Mouse (Mus musculus) thymus, adult 2 months (tissue): ENCODE data around the gene C130074G19Rik. TPM values are rescaled to one million over a fixed set of nuclear protein-coding genes. Genes with fewer than 3 reads are reported as not detected.

Experiments
- DNase-seq: peaks from one replicate; pipeline ENCODE4 v3.0.0; 2021
- H3K27ac ChIP-seq: fragments of 200-500 bp; 2 replicates; pipeline ENCODE4 v1.5.1; 2012; ENCODE audit warnings: low read length, control low read depth; ENCODE audit not compliant: control insufficient read depth, insufficient read depth
- H3K27me3 ChIP-seq: fragments of 200-500 bp; 2 replicates; pipeline ENCODE4 v1.6.1; 2012; ENCODE audit warnings: mild to moderate bottlenecking, low read length, moderate library complexity, mixed read lengths; ENCODE audit not compliant: control insufficient read depth, insufficient read depth
- H3K36me3 ChIP-seq: fragments of 200-500 bp; 2 replicates; pipeline ENCODE4 v1.6.1; 2012; ENCODE audit warnings: mild to moderate bottlenecking, low read length, moderate library complexity; ENCODE audit not compliant: control insufficient read depth, insufficient read depth
- H3K4me1 ChIP-seq: fragments of 200-500 bp; replicated peaks from 2 replicates; pipeline ENCODE4 v1.6.1; 2012; ENCODE audit warnings: low read length; ENCODE audit not compliant: control insufficient read depth, insufficient read depth
- H3K4me3 ChIP-seq: fragments of 200-500 bp; 2 replicates; pipeline ENCODE4 v1.5.1; 2012; ENCODE audit warnings: mild to moderate bottlenecking, low read length, control low read depth, moderate library complexity; ENCODE audit not compliant: control insufficient read depth, insufficient read depth
- CTCF ChIP-seq: fragments of 200-500 bp; IDR thresholded peaks from 2 replicates; pipeline ENCODE4 v1.5.1; 2012; ENCODE audit warnings: mild to moderate bottlenecking, control low read depth, low read length, moderate library complexity, borderline replicate concordance; ENCODE audit not compliant: control insufficient read depth, poor library complexity, insufficient read depth; ENCODE audit errors: extremely low read depth
- POLR2A ChIP-seq: fragments of 200-500 bp; IDR thresholded peaks from 2 replicates; pipeline ENCODE4 v1.6.1; 2012; ENCODE audit warnings: mild to moderate bottlenecking, low read length, control low read depth, moderate library complexity; ENCODE audit not compliant: control insufficient read depth, poor library complexity, insufficient read depth; ENCODE audit errors: extremely low read depth
- WGBS: fragments of 180-500 bp; shearing (Covaris S2); methylation state at CpG from one replicate; pipeline ENCODE4 v1.1.7; 2018; 5-methylcytosine and 5-hydroxymethylcytosine counted together
- polyA plus RNA-seq: library from polyadenylated mRNA; depleted of rRNA; stranded (reverse); fragments of >200 nt; gene quantifications from 2 replicates; pipeline ENCODE4 v1.2.3, GENCODE M21; 2012

C130074G19Rik gene
- polyA plus RNA-seq, 1 experiment: 3.2 TPM

DNA sequence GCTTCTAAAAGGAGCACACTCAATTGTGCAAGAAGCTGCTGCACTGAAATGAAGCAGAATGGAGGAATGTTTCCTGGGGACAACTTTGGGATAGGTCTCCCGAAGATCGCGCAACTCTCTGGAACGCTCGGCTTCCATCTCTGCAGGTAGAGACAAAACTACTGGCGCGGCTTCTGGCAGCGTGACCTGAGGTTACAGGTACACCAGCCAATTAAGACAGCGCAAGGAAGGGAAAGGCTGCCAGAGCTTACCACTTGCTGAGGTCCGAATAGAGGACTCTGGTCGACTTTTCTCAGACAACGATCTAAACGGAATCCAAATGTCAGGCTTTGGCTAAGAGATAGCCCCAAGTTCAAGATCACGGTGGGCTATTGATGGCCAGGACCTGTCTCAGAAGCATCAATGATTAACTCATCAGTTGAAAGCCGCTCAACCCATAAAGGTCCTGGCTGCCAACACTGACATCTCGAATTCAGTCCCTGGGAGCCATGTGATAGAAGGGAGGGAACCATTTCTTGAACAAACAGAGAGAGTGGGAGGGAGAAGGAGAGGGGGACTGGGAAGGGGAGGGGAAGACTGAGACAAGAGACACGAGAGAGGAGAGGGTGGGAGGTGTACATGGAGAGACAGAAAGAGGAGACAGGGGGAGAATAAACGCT, 36.8 kb downstream of the C130074G19Rik start, which contains the start of gene Marc2:
Marc2 (minus strand) TSS at position 360 of the 659 bp plus-strand sequence.
- H3K4me1 ChIP-seq: peaks cover 11% of the 10 kb centered on the region
- no peaks in the 10 kb centered on the region for H3K36me3 ChIP-seq
- DNase-seq: no peak
- peak within 1 kb of the TSS; percentile 89 for H3K4me3 ChIP-seq
- 5% methylated on average over 18 of the region's 18 CpGs for WGBS
- TF ChIP-seq POLR2A: no peak
- H3K27ac ChIP-seq: peak within 1 kb of the TSS; percentile 50
- no peaks in the 10 kb centered on the region for H3K27me3 ChIP-seq

DNA sequence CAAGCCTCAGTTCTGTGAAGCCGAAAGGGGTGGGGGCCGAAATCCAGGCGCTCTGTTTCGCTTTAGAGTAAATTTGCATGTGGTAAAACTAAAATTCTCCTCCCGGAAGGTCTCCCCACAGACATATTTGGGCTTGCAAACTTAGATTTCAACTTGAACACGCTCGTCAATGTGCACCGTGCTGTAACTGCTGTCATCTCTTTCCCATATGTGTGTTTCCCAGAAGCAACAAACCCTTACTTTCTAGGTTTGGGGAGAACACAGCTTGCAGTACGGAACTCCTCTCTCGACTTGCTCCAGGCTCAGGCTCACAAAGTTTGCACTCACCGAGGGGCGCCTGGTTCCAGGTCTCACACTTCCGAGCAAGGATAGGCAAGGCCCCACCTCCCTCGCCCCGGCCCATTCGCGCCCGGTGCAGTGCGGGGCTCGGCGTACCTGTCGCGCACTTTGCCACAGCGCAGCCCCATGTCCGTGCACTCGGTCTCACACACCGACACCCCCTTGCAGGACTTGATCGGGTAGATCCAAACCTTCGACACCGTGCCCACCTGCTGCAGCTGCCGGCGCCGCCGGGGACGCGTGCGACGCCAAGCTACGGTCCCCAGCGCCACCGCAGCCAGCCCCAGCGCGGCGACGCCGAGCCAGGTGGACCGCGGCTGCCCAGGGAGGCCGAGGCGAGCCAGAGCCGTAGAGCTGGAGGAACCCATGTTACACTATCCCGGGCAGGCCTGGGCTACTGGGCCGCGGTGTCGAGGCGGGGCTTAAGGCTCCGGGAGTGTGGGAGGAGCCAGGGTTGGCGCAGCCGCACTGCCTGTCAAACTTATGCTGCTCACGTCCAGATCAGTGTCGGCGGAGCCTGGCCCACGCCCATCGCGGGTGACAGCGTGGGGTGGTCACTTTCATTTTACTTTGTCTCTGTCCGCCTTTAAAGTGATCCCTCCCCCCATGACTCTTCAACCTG, 37.6 kb downstream of the C130074G19Rik start:
- WGBS: under 1% methylated on average over 67 of the region's 67 CpGs
- Histone ChIP-seq H3K27me3 (no peaks in the 10 kb centered on the region), H3K4me1 (peaks cover 11% of the 10 kb centered on the region), H3K27ac (peak overlapping the region; percentile 50), H3K36me3 (0 out of 2 replicates have a peak, but pooled peaks cover under 1% of the 10 kb centered on the region), H3K4me3 (peak overlapping the region; percentile 89)
- TF ChIP-seq POLR2A (peak; percentile 65; the same call in 1 of the 2 replicates), CTCF (no peak)
- peak; percentile 88 for DNase-seq

DNA sequence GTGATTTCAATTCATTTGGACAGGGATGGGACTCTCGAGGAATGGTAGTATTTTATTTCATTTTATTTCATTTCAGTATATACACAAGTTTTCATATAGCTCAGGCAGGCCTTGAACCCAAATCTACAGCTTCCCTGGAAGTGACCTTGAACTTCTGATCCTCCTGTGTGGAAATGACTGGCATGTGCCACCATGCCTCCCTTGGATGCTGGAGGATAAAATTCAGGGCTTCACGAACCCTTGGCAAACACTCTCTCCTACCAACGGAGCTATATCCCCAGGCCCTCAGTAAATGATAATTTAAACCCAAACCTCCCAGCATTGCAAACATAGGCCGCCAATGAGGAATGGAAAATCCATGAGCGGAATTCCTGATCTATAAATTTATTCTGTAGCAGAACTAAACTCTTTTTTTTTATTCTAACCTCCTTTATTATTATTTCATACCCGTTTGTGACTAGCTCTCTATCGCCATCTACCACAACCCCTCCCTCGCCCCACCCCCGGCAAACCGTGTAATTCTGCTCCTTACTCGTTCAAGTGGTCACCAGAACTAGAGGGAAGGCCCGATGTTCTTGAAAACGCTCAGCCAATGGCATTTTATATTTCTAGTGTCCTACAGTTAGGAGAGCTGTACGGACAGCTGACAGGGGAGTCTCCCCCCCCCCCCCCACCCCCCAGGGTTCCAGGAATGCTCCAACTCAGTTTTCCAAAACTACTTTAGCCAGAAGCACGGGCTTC, 38.5 kb downstream of the C130074G19Rik start:
- Histone ChIP-seq H3K4me3 (peak overlapping the region; percentile 89), H3K27ac (peak overlapping the region; percentile 45; the same call in 1 of the 2 replicates), H3K4me1 (peaks cover 11% of the 10 kb centered on the region), H3K36me3 (0 out of 2 replicates have a peak, but pooled peaks cover 5% of the 10 kb centered on the region), H3K27me3 (no peaks in the 10 kb centered on the region)
- TF ChIP-seq POLR2A (no peak), CTCF (no peak)
- WGBS: 23% methylated on average over 15 of the region's 15 CpGs
- peak; percentile 34 for DNase-seq

DNA sequence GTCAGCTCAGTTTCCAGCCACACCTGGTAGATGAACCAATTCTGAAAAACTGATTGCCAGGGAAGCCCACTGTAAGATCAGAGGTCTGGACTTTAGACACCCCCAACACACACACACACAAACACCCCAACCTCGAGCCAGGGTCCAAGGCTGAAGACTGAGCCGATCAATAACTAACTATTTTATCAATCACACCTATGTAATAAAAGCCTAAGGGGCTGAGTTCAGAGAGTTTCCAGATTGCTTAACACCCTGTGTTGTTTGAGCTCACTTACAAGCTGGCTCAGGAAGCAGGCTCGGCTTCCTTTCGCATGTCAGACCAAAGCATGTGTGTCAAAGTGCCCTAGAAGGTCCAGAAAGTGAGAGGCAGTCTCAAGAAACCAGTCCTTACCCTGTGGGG, 45.4 kb downstream of the C130074G19Rik start:
- no peak for TF ChIP-seq CTCF
- TF ChIP-seq POLR2A: no peak
- Histone ChIP-seq H3K36me3 (peaks cover 24% of the 10 kb centered on the region), H3K27me3 (no peaks in the 10 kb centered on the region), H3K4me3 (no peak overlapping the region), H3K27ac (no peak overlapping the region), H3K4me1 (no peaks in the 10 kb centered on the region)
- WGBS: 84% methylated on average over 4 of the region's 4 CpGs
- DNase-seq: no peak

- Histone ChIP-seq H3K4me1 (no peaks in the 10 kb centered on the region), H3K27ac (no peak overlapping the region), H3K27me3 (no peaks in the 10 kb centered on the region), H3K4me3 (no peak overlapping the region), H3K36me3 (peaks cover 35% of the 10 kb centered on the region)
- DNase-seq: no peak
- no peak for TF ChIP-seq CTCF
- WGBS: 94% methylated on average over 5 of the region's 5 CpGs
Measured at GRCm38 (mm10) chr1:184836350-184836749, 46.7 kb downstream of the C130074G19Rik start.

DNA sequence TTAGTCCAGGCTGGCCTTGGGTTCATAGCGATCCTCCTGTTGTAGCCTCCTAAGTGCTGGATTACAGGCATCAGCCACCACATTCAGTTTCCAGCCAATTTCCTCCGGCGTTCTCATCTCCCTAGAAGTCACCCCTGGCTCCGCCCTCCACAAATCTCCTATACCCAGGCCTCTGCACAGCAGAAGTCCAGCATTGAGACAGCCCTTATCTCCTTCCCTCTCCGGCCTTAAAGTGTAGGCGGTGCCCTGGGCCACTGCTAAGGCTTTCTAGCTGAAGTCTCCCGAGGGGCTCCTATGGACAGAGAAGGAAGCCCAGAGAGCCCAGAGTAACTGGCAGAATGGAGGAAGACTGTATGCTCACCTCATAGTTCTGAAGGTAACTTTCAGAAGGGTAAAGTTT, 49.5 kb downstream of the C130074G19Rik start:
- H3K27me3 ChIP-seq: no peaks in the 10 kb centered on the region
- DNase-seq: no peak
- WGBS: 98% methylated on average over 7 of the region's 7 CpGs
- no peak overlapping the region for H3K27ac ChIP-seq
- TF ChIP-seq POLR2A (no peak), CTCF (no peak)
- H3K36me3 ChIP-seq: peaks cover 32% of the 10 kb centered on the region
- no peaks in the 10 kb centered on the region for H3K4me1 ChIP-seq
- no peak overlapping the region for H3K4me3 ChIP-seq
